Mouse (Mus musculus): ENCODE data around the gene Ifnar2.

- TF ChIP-seq CTCF (IDR thresholded peaks at IDR 0.05; ENCODE audit: low read depth, low read length) (no peak), POLR2A (IDR thresholded peaks at IDR 0.05; ENCODE audit: extremely low read depth, insufficient read depth, low read length) (no peak)
Measured at GRCm38 (mm10) chr16:91367066-91367465, 5.5 kb upstream of the Ifnar2 start.

Data from liver, adult 2 months (tissue).